Mouse (Mus musculus) olfactory bulb, adult 2 months (tissue): ENCODE results near the gene Synpr.

Experiments used
- CTCF ChIP-seq: fragments of 200-500 bp; IDR thresholded peaks from 2 replicates; pipeline ENCODE4 v1.5.1; 2012; ENCODE audit warnings: low read depth, mild to moderate bottlenecking, low read length, moderate library complexity; ENCODE audit not compliant: insufficient read depth
- POLR2A ChIP-seq: fragments of 200-500 bp; IDR thresholded peaks from 2 replicates; pipeline ENCODE4 v1.6.1; 2012; ENCODE audit warnings: mild to moderate bottlenecking, low read depth, low read length, moderate library complexity; ENCODE audit not compliant: insufficient read depth

DNA sequence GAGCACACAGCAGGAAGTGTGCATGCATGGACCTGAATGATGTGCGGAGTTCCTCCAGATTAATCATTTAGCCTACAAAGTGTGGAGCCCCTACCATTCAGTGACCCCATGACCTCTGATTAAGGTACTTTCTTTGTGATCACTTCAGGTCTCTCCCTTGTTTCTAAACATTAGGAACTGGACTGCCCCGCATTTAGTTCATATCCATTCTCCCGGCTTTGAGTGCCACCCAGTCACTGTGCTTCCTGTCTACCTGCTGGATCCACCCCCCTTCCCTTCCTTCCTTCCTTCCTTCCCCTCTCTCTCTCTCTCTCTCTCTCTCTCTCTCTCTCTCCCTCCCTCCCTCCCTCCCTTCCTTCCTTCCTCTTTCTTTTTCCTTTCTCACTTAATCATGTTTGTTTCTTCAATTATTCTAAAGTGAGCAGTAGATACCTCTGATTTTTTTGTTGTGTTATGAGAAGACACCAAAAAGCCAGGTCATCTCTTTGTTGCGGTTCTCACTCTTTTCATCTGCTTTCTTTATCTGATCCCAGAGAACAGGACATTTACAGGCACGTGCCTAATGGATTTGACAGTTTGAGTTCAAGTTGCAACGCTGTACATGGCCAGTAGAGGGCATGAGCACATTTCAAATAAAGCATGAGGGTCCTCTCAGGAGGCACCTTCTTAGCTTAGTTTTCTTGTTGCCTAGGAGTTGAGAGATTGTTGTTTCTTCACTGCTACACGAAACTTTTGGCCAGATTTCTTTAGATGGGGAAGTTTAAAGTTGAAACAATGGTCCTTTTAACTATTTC, 71.2 kb downstream of the Synpr start:
- TF ChIP-seq POLR2A (no peak), CTCF (no peak)
